Mouse (Mus musculus): ENCODE measurements around the gene Atp13a2.

DNA sequence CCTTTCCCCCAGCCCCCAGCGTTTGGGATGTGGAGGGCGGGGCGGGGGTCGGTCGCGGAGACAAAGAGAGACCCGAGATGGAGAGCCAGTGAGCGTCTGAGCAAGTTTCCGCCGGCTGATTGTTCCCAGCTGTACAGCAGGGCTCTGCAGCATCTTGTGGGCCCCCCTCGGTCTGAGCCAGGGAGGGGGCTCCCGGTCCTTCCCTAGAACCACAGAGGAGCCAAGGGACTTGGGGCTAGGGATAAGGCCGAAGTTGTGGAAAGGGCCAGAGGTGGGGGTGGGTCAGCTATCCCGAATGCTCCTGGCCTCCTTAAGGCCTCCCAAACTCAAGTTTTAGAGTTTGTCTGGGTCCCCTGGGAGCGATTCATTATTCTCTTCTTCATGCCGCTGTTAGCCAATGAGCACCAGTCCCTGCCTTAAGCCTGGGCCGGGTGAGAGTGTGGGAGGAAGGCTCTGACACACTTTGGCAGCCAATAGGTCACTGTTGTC lies 24.3 kb downstream of the Atp13a2 start:
- TF ChIP-seq CTCF (IDR thresholded peaks at IDR 0.05; ENCODE audit: extremely low read depth, insufficient read depth, insufficient read length, insufficient replicate concordance) = no peak
- no peak for TF ChIP-seq POLR2A (IDR thresholded peaks at IDR 0.05; ENCODE audit: low read depth, low read length)
